Mouse (Mus musculus) 416B (cell line): ENCODE data around the gene Itpk1.
A peak's percentile ranks its signal among the peaks of the same experiment; 100 is the strongest.

Source experiments
- DNase-seq: peaks from one replicate; pipeline ENCODE4 v3.0.0; 2011; ENCODE audit warnings: low read depth

Gene Itpk1

GRCm38 (mm10) chr12:102625118-102625517 lies 79.6 kb downstream of the Itpk1 start:
- DNase-seq, result no peak

- no peak for DNase-seq
These were observed 80.9 kb downstream of the Itpk1 start for GRCm38 (mm10) chr12:102623827-102624226.

GRCm38 (mm10) chr12:102622302-102622842 lies 82.4 kb downstream of the Itpk1 start:
- DNase-seq, result no peak

GRCm38 (mm10) chr12:102621811-102622210 lies 82.9 kb downstream of the Itpk1 start:
- no peak for DNase-seq

GRCm38 (mm10) chr12:102621205-102621604 lies 83.5 kb downstream of the Itpk1 start:
- DNase-seq, result no peak

- DNase-seq, result no peak
These were observed 84.8 kb downstream of the Itpk1 start for GRCm38 (mm10) chr12:102619908-102620307.

GRCm38 (mm10) chr12:102618085-102618484 lies 86.6 kb downstream of the Itpk1 start:
- no peak for DNase-seq

GRCm38 (mm10) chr12:102616843-102617519 lies 87.7 kb downstream of the Itpk1 start:
- peak; percentile 65 for DNase-seq

- no peak for DNase-seq
These were observed 88.5 kb downstream of the Itpk1 start for GRCm38 (mm10) chr12:102616201-102616600.

GRCm38 (mm10) chr12:102613411-102613810 lies 91.3 kb downstream of the Itpk1 start:
- DNase-seq, result no peak

- peak; percentile 59 for DNase-seq
These were observed 92.3 kb downstream of the Itpk1 start for GRCm38 (mm10) chr12:102612431-102612830.

GRCm38 (mm10) chr12:102610927-102611326 lies 93.8 kb downstream of the Itpk1 start:
- no peak for DNase-seq

GRCm38 (mm10) chr12:102607808-102608517 lies 96.8 kb downstream of the Itpk1 start:
- no peak for DNase-seq

- DNase-seq, result no peak
These were observed 97.7 kb downstream of the Itpk1 start for GRCm38 (mm10) chr12:102607066-102607465.

GRCm38 (mm10) chr12:102605607-102606006 lies 99.1 kb downstream of the Itpk1 start:
- DNase-seq, result peak; percentile 31

GRCm38 (mm10) chr12:102602255-102603041 lies 102.3 kb downstream of the Itpk1 start:
- DNase-seq, result no peak

- DNase-seq, result no peak
These were observed 102.9 kb downstream of the Itpk1 start for GRCm38 (mm10) chr12:102601847-102602246.

GRCm38 (mm10) chr12:102600345-102600744 lies 104.4 kb downstream of the Itpk1 start:
- no peak for DNase-seq

- no peak for DNase-seq
These were observed 104.9 kb downstream of the Itpk1 start for GRCm38 (mm10) chr12:102599801-102600200.

GRCm38 (mm10) chr12:102598535-102598934 lies 106.2 kb downstream of the Itpk1 start:
- no peak for DNase-seq

- no peak for DNase-seq
These were observed 107.3 kb downstream of the Itpk1 start for GRCm38 (mm10) chr12:102597466-102597865.

GRCm38 (mm10) chr12:102596410-102596809 lies 108.3 kb downstream of the Itpk1 start:
- DNase-seq, result peak; percentile 18
